Mouse (Mus musculus): ENCODE measurements around the gene Tfrc. TPM values are rescaled to one million over a fixed set of nuclear protein-coding genes. Genes with fewer than 3 reads are reported as not detected.
"Not testable (repeated sequence)": the region's sequence is repeated elsewhere in the genome, so short reads cannot be mapped to it uniquely, and the experiment has no call there.

Gene Tfrc
- polyA plus RNA-seq, 1 experiment from 2014 or later: 14.6 TPM

DNA sequence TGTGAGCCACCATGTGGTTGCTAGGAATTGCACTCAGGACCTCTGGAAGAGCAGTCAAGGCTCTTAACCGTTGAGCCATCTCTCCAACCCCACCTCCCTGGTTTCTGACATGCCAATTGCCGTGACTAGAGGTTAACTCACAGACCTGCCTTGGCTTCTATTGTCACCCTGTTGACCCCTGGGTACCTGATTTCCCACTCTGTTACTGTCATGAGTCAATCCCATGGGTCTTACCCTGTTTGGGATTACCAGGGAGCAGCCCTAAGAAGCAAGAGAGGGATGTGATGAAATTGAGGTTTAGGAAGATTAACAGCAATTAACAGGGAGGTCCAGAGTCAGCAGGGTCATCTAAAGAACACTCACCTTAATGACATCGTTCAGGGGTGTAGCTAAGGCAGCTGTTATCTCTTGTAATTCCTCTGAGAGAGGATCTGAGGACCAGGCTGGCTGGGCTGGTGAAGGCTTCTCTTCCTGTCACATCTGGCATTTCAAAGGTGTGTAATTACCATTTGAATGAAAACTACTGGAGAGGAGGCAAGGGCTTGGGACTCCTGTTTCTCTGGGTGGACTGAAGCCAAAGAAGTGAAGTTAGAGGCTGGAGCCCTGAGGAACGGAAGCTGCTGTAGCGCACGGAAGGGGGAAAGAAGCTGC, 28.3 kb downstream of the Tfrc start:
- no peak overlapping the region for H3K4me2 ChIP-seq (replicated peaks; ENCODE audit: low read depth, low read length)
- no peak overlapping the region for H3K4me3 ChIP-seq (ENCODE audit: low read depth, low read length)
- WGBS: 29% methylated on average over 6 of the region's 6 CpGs
- no peaks in the 10 kb centered on the region for H3K9me3 ChIP-seq (ENCODE audit: low read length)
- H3K27ac ChIP-seq (ENCODE audit: low read length): no peak overlapping the region
- ATAC-seq (no peak), DNase-seq (ENCODE audit: low spot score) (no peak)
- no peaks in the 10 kb centered on the region for H3K4me1 ChIP-seq (ENCODE audit: insufficient read depth, low read depth, low read length)
- H3K27me3 ChIP-seq (replicated peaks; ENCODE audit: insufficient read depth, low read length): no peaks in the 10 kb centered on the region
- no peak overlapping the region for H3K9ac ChIP-seq (replicated peaks; ENCODE audit: low read depth)
- TF ChIP-seq CTCF (IDR thresholded peaks at IDR 0.05): no peak
- no peak for TF ChIP-seq EP300 (IDR thresholded peaks at IDR 0.05)
- no peaks in the 10 kb centered on the region for H3K36me3 ChIP-seq (ENCODE audit: insufficient read depth, low read length)

DNA sequence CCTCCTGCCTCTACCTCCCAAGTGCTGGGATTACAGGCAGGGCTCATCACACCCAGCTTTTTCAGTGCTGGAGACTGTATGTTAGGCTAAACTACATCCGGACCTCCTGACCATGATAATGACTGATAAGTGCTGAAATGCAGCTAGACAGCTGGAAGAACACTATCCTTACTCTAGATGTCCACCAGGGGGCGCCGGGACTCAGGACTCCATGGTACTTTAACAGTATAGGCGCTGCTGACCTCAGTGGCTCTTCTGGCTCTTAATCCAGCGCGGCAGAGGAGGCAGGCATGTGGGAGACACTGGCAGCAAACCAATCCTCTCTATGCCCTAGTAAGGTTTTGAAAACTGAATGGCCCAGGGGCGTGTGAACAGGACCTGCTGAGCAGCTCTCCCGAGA, 29.8 kb downstream of the Tfrc start:
- no peak overlapping the region for H3K27ac ChIP-seq (ENCODE audit: low read length)
- TF ChIP-seq CTCF (IDR thresholded peaks at IDR 0.05) (peak; percentile 96), EP300 (IDR thresholded peaks at IDR 0.05) (no peak)
- no peak overlapping the region for H3K4me2 ChIP-seq (replicated peaks; ENCODE audit: low read depth, low read length)
- H3K9me3 ChIP-seq (ENCODE audit: low read length): no peaks in the 10 kb centered on the region
- H3K4me3 ChIP-seq (ENCODE audit: low read depth, low read length): no peak overlapping the region
- DNase-seq (ENCODE audit: low spot score): peak; percentile 92
- no peaks in the 10 kb centered on the region for H3K27me3 ChIP-seq (replicated peaks; ENCODE audit: insufficient read depth, low read length)
- 6% methylated on average over 8 of the region's 8 CpGs for WGBS
- peak; percentile 78 for ATAC-seq
- H3K36me3 ChIP-seq (ENCODE audit: insufficient read depth, low read length): no peaks in the 10 kb centered on the region
- H3K9ac ChIP-seq (replicated peaks; ENCODE audit: low read depth): no peak overlapping the region
- H3K4me1 ChIP-seq (ENCODE audit: insufficient read depth, low read depth, low read length): no peaks in the 10 kb centered on the region

DNA sequence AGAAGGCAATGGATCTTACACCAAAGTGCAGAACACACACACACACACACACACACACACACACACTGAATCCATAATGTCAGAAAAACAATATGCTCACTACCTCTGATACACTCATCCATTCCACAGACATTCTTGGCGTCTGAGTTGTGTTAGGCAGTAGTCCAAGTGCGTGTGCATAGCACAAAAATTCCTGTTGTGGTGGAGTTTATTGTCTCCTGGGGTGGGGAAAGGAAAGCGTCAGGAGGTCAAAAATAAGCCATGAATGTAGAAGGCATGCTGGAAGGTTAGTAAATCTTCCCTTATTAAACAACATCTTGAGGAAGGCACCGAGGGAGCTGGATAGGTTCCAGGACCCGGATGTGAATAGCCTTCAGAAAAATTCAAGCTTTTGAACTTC, 31.4 kb downstream of the Tfrc start:
- Histone ChIP-seq H3K4me2 (replicated peaks; ENCODE audit: low read depth, low read length) (no peak overlapping the region), H3K4me1 (ENCODE audit: insufficient read depth, low read depth, low read length) (peaks cover 2% of the 10 kb centered on the region; the same call in 1 of the 2 replicates), H3K27me3 (replicated peaks; ENCODE audit: insufficient read depth, low read length) (no peaks in the 10 kb centered on the region), H3K9me3 (ENCODE audit: low read length) (no peaks in the 10 kb centered on the region), H3K27ac (ENCODE audit: low read length) (no peak overlapping the region), H3K9ac (replicated peaks; ENCODE audit: low read depth) (no peak overlapping the region), H3K36me3 (ENCODE audit: insufficient read depth, low read length) (no peaks in the 10 kb centered on the region), H3K4me3 (ENCODE audit: low read depth, low read length) (no peak overlapping the region)
- TF ChIP-seq CTCF (IDR thresholded peaks at IDR 0.05): no peak
- no peak for TF ChIP-seq EP300 (IDR thresholded peaks at IDR 0.05)
- ATAC-seq (no peak), DNase-seq (ENCODE audit: low spot score) (peak; percentile 36)
- 29% methylated on average over 5 of the region's 5 CpGs for WGBS

DNA sequence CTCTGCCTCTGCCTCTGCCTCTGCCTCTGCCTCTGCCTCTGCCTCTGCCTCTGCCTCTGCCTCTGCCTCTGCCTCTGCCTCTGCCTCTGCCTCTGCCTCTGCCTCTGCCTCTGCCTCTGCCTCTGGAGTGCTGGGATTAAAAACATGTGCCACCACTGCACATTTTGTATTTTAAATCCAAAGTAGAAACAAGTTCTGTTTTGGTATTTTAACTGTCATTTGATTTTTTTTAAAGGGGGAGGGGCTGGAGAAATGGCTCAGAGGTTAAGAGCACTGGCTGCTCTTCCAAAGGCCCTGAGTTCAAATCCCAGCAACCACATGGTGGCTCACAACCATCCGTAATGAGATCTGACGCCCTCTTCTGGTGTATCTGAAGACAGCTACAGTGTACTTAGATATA, 32.0 kb downstream of the Tfrc start:
- not testable (repeated sequence) for H3K9ac ChIP-seq (replicated peaks; ENCODE audit: low read depth); ATAC-seq; H3K9me3 ChIP-seq (ENCODE audit: low read length); DNase-seq (ENCODE audit: low spot score); H3K27me3 ChIP-seq (replicated peaks; ENCODE audit: insufficient read depth, low read length); H3K4me3 ChIP-seq (ENCODE audit: low read depth, low read length); H3K36me3 ChIP-seq (ENCODE audit: insufficient read depth, low read length); H3K4me2 ChIP-seq (replicated peaks; ENCODE audit: low read depth, low read length); H3K27ac ChIP-seq (ENCODE audit: low read length); H3K4me1 ChIP-seq (ENCODE audit: insufficient read depth, low read depth, low read length)
- WGBS: 65% methylated on average over 2 of the region's 2 CpGs

DNA sequence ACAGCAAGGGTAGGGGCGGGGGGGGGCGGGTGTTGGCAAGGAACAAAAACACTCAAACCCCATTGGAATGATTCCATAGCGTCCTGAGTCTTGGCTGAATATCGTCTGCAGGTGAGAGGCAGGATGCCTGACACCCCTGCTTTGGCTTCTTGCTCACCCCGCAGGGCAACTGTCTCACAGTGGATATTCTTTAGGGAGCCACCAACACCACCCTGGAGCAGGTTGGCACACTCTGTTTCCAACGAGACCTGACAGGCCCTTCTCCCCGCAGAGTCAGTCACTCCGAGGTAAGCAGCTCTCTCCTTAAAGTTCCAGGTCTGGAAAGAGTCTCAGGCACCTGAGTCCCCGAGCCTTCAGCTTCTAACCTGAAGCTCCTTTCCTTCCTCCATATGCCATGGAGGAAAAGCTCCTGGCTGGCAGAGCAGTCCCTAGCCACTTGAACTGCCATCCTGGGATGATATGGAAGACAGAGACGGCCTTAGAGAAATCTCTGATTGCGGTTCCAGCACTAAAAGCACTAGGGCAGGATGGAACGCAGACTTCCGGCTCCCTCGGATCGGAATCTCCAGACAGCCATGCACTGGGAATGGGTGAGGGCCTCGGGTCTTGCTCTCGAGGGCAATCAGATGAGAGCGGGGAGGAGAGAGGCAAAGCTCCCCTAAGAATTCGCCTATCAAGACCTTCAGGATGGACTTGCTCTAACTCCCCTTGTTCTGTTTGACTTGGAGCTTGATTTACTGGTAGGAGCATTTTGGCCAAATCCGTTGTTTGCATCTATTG, 32.9 kb downstream of the Tfrc start:
- Histone ChIP-seq H3K4me1 (ENCODE audit: insufficient read depth, low read depth, low read length) (peaks cover 6% of the 10 kb centered on the region; the same call in 1 of the 2 replicates), H3K9me3 (ENCODE audit: low read length) (no peaks in the 10 kb centered on the region), H3K36me3 (ENCODE audit: insufficient read depth, low read length) (no peaks in the 10 kb centered on the region), H3K27me3 (replicated peaks; ENCODE audit: insufficient read depth, low read length) (no peaks in the 10 kb centered on the region), H3K4me2 (replicated peaks; ENCODE audit: low read depth, low read length) (no peak overlapping the region), H3K4me3 (ENCODE audit: low read depth, low read length) (no peak overlapping the region), H3K27ac (ENCODE audit: low read length) (no peak overlapping the region), H3K9ac (replicated peaks; ENCODE audit: low read depth) (no peak overlapping the region)
- WGBS: 59% methylated on average over 18 of the region's 20 CpGs
- TF ChIP-seq EP300 (IDR thresholded peaks at IDR 0.05): no peak
- DNase-seq (ENCODE audit: low spot score): no peak
- ATAC-seq: no peak

DNA sequence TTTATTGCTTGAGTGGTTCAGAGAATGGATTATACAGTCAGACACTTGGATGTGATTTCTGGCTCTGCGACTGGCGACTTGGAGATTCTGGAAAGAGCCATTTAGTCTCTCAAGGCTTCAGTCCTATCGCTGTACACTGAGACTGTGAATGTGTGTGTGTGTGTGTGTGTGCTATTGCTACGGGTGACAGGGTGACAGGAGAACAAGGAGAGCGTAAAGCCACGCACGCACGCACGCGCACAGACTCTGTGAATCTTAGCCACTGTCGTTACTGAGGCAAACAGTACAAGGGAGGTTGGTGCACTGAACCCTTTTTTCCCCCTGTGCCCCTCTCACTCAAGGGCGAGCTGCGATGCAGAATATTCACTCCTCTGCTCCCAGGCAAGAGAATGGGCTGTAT, 33.6 kb downstream of the Tfrc start:
- no peak overlapping the region for H3K4me3 ChIP-seq (ENCODE audit: low read depth, low read length)
- TF ChIP-seq EP300 (IDR thresholded peaks at IDR 0.05) (no peak), CTCF (IDR thresholded peaks at IDR 0.05) (no peak)
- no peaks in the 10 kb centered on the region for H3K36me3 ChIP-seq (ENCODE audit: insufficient read depth, low read length)
- DNase-seq (ENCODE audit: low spot score) (no peak), ATAC-seq (no peak)
- H3K4me1 ChIP-seq (ENCODE audit: insufficient read depth, low read depth, low read length): peaks cover 6% of the 10 kb centered on the region; the same call in 1 of the 2 replicates
- no peaks in the 10 kb centered on the region for H3K27me3 ChIP-seq (replicated peaks; ENCODE audit: insufficient read depth, low read length)
- H3K4me2 ChIP-seq (replicated peaks; ENCODE audit: low read depth, low read length): no peak overlapping the region
- WGBS: 56% methylated on average over 13 of the region's 13 CpGs
- no peaks in the 10 kb centered on the region for H3K9me3 ChIP-seq (ENCODE audit: low read length)
- H3K9ac ChIP-seq (replicated peaks; ENCODE audit: low read depth): no peak overlapping the region
- no peak overlapping the region for H3K27ac ChIP-seq (ENCODE audit: low read length)
